Mouse (Mus musculus) large intestine, adult 2 months (tissue): ENCODE data around the gene Akap3. TPM values are rescaled to one million over a fixed set of nuclear protein-coding genes. Genes with fewer than 3 reads are reported as not detected.

Experiments
- polyA plus RNA-seq: library from polyadenylated mRNA; depleted of rRNA; stranded (reverse); fragments of >200 nt; gene quantifications from 2 replicates; pipeline ENCODE4 v1.2.3, GENCODE M21; 2012; rRNA removed

The Akap3 gene
- polyA plus RNA-seq, 1 experiment: 0.07 TPM

Other genes with a start within 250 kb of the Akap3 start
- gene Kcna1, start 206.7 kb upstream of the Akap3 start, polyA plus RNA-seq: 0.21 and 0.51 TPM in 2 replicates
- gene Kcna6, start 112.4 kb upstream of the Akap3 start, polyA plus RNA-seq: 0.41 and 0.47 TPM in 2 replicates
- gene Ndufa9, start 4.0 kb upstream of the Akap3 start, polyA plus RNA-seq: 134 and 145 TPM in 2 replicates
- gene Dyrk4, start 68.7 kb downstream of the Akap3 start, polyA plus RNA-seq: 0.04 and 0.16 TPM in 2 replicates
- gene Rad51ap1, start 86.5 kb downstream of the Akap3 start, polyA plus RNA-seq: 6.3 and 7.4 TPM in 2 replicates
- 3.5 and 4.8 TPM in 2 replicates for gene D6Wsu163e, start 86.9 kb downstream of the Akap3 start, polyA plus RNA-seq
- gene Fgf6, start 162.5 kb downstream of the Akap3 start, polyA plus RNA-seq: not detected in 2 replicates
- not detected in 2 replicates for gene Fgf23, start 219.8 kb downstream of the Akap3 start, polyA plus RNA-seq